Mouse (Mus musculus) left cerebral cortex, adult 2 months (tissue): Measurements from ENCODE around the gene Lgi2. TPM values are rescaled to one million over a fixed set of nuclear protein-coding genes. Genes with fewer than 3 reads are reported as not detected.
A peak's percentile ranks its signal among the peaks of the same experiment; 100 is the strongest.

Experiments
- DNase-seq, 2 experiments: peaks; one replicate each; pipeline ENCODE4 v3.0.0; 2021 to 2022; ENCODE audit warnings: low spot score in 2 of 2, mixed read lengths in 1 of 2; ENCODE audit errors: extremely low spot score in 1 of 2
- H3K27ac ChIP-seq: fragments of 200-600 bp; 2 replicates; pipeline ENCODE4 v1.8.1; 2022
- H3K4me3 ChIP-seq: fragments of 200-600 bp; 2 replicates; pipeline ENCODE4 v1.8.1; 2022
- CTCF ChIP-seq: fragments of 200-600 bp; IDR thresholded peaks from 2 replicates; pipeline ENCODE4 v1.8.1; 2022; ENCODE audit warnings: antibody characterized with exemption, mild to moderate bottlenecking, moderate library complexity
- intact Hi-C: fragments of 180-260 bp; cut with DNase I; formaldehyde crosslinking; loops from one replicate; pipeline ENCODE4 v1.15.1; 2025
- long read RNA-seq, 2 experiments: library from polyadenylated mRNA; stranded (forward); transcript quantifications; one replicate each; pipeline ENCODE4 v2.0.0; 2021; ENCODE audit warnings: borderline mapping rate in 2 of 2
- total RNA-seq, 2 experiments: library from RNA; stranded (reverse); gene quantifications; 2 replicates each; pipeline ENCODE4 v1.2.3; 2021

Gene Lgi2
- 10 to 100 TPM; 47.0 to 51.3 TPM for total RNA-seq
- long read RNA-seq, experiment 1, full-length matches to known transcripts = 46 of 67 reads
- long read RNA-seq, experiment 1, partial matches to known transcripts = 15 of 67 reads
- long read RNA-seq, experiment 1, other reads (novel, unspliced or antisense) = 6 of 67 reads
- long read RNA-seq, experiment 2, full-length matches to known transcripts = 34 of 50 reads
- long read RNA-seq, experiment 2, partial matches to known transcripts = 9 of 50 reads
- long read RNA-seq, experiment 2, other reads (novel, unspliced or antisense) = 7 of 50 reads

GRCm38 (mm10) chr5:52565813-52566531, at the start of gene Lgi2:
Gene Lgi2, minus strand, starts transcription at chr5:52566462.
- TF ChIP-seq CTCF = no peak
- peak; percentile 40 to 48 for DNase-seq
- Histone ChIP-seq H3K27ac (peak within 1 kb of the TSS; percentile 70), H3K4me3 (peak within 1 kb of the TSS; percentile 52)
- intact Hi-C loops = loop anchor here (2.0 to 5.0 kb wide), 2 partner anchors 53 to 91 kb away; no protein-coding TSS in a partner anchor

GRCm38 (mm10) chr5:52615421-52615820, 49.2 kb upstream of the Lgi2 start:
- no peak for TF ChIP-seq CTCF
- intact Hi-C loops = no loop called here

GRCm38 (mm10) chr5:52614686-52615085, 48.4 kb upstream of the Lgi2 start:
- Histone ChIP-seq H3K27ac (no peak overlapping the region), H3K4me3 (no peak overlapping the region)
- intact Hi-C loops = no loop called here
- no peak for DNase-seq
- TF ChIP-seq CTCF = no peak

More at GRCm38 (mm10) chr5:52615421-52615820, 49.2 kb upstream of the Lgi2 start:
- no peak overlapping the region for H3K27ac ChIP-seq
- H3K4me3 ChIP-seq = no peak overlapping the region
- no peak for DNase-seq

- Histone ChIP-seq H3K27ac (no peak overlapping the region), H3K4me3 (no peak overlapping the region)
- intact Hi-C loops = no loop called here
- no peak for TF ChIP-seq CTCF
- DNase-seq = no peak
Measured at GRCm38 (mm10) chr5:52612776-52613175, 46.5 kb upstream of the Lgi2 start.

GRCm38 (mm10) chr5:52611315-52611895, 45.1 kb upstream of the Lgi2 start:
- no peak for DNase-seq
- H3K4me3 ChIP-seq = no peak overlapping the region
- intact Hi-C loops = no loop called here
- TF ChIP-seq CTCF = no peak
- H3K27ac ChIP-seq = no peak overlapping the region

GRCm38 (mm10) chr5:52610306-52610705, 44.0 kb upstream of the Lgi2 start:
- no peak for TF ChIP-seq CTCF
- no peak overlapping the region for H3K4me3 ChIP-seq
- no peak overlapping the region for H3K27ac ChIP-seq
- intact Hi-C loops = no loop called here
- no peak for DNase-seq

- intact Hi-C loops = no loop called here
- Histone ChIP-seq H3K4me3 (no peak overlapping the region), H3K27ac (no peak overlapping the region)
- no peak for TF ChIP-seq CTCF
- DNase-seq = no peak
Measured at GRCm38 (mm10) chr5:52609672-52610071, 43.4 kb upstream of the Lgi2 start.

- DNase-seq = no peak
- Histone ChIP-seq H3K27ac (no peak overlapping the region), H3K4me3 (no peak overlapping the region)
- no peak for TF ChIP-seq CTCF
- intact Hi-C loops = no loop called here
Measured at GRCm38 (mm10) chr5:52604582-52605041, 38.4 kb upstream of the Lgi2 start.

- intact Hi-C loops = no loop called here
- TF ChIP-seq CTCF = no peak
- DNase-seq = no peak
- no peak overlapping the region for H3K4me3 ChIP-seq
- no peak overlapping the region for H3K27ac ChIP-seq
Measured at GRCm38 (mm10) chr5:52590612-52591011, 24.4 kb upstream of the Lgi2 start.

GRCm38 (mm10) chr5:52588650-52589049, 22.4 kb upstream of the Lgi2 start:
- no peak for TF ChIP-seq CTCF
- DNase-seq = no peak
- intact Hi-C loops = no loop called here
- Histone ChIP-seq H3K27ac (no peak overlapping the region), H3K4me3 (no peak overlapping the region)

GRCm38 (mm10) chr5:52587291-52587733, 21.1 kb upstream of the Lgi2 start:
- DNase-seq = no peak
- no peak overlapping the region for H3K27ac ChIP-seq
- no peak for TF ChIP-seq CTCF
- H3K4me3 ChIP-seq = no peak overlapping the region
- intact Hi-C loops = no loop called here

GRCm38 (mm10) chr5:52572572-52572971, 6.3 kb upstream of the Lgi2 start:
- no peak overlapping the region for H3K4me3 ChIP-seq
- intact Hi-C loops = no loop called here
- H3K27ac ChIP-seq = no peak overlapping the region
- TF ChIP-seq CTCF = peak; percentile 4
- DNase-seq = no peak
